Mouse (Mus musculus): ENCODE measurements around the gene Gm17542.

The Gm17542 gene

DNA sequence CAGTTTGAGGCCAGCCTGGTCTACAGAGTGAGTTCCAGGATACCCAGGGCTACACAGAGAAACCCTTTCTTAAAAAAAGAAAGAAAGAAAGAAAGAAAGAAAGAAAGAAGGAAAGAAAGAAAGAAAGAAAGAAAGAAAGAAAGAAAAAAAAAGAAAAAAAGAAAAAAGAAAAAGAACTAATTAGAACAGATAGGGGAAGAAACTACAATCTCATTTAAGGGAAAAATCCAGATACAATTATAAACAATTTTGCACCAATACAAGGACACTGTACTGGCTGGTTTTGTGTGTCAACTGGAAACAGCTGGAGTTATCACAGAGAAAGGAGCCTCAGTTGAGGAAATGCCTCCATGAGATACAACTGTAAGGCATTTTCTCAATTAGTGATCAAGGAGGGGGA, at the start of gene Gm17542:
Gene Gm17542 (minus strand): TSS at position 101 of the 400 bp plus-strand sequence.

DNA sequence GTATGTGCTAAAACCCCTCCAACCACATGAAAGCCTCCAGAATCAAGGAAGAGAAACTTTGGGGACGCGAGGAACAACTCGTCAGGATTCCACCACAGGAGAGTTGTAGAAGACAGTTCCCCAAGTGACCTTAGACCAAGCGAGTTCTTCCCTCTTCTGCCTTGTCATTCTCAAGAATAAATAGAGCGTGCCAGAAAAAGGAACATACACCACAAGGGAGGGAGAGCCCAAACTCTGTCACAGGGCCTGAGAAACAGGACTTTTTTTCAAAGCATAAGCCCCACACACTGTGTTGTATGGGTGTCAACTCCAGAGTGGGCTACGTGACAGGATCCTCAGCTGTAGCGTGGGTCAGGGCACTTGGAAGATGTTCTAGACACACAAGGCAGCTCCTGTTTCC, 20.1 kb upstream of the Gm17542 start:
- WGBS: 93% methylated on average over 7 of the region's 7 CpGs

DNA sequence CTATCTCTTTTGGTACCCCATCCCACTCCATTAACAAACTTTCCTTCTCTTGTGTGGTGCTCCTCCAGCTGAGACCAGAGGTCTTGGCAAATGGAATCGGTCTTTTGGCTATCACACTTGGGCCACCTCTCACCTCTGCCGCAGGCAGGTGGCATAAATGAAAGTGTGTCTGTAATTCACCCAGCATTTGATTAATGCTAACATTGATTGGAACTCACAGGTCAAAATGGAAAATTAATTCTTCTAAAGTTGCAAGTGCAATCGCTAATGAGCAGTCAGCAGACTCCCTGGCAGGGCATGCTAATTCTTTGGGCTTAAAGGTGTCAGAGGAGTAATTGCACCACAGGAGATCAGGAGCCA, 3.2 kb downstream of the Gm17542 start:
- 65% methylated on average over 3 of the region's 3 CpGs for WGBS

DNA sequence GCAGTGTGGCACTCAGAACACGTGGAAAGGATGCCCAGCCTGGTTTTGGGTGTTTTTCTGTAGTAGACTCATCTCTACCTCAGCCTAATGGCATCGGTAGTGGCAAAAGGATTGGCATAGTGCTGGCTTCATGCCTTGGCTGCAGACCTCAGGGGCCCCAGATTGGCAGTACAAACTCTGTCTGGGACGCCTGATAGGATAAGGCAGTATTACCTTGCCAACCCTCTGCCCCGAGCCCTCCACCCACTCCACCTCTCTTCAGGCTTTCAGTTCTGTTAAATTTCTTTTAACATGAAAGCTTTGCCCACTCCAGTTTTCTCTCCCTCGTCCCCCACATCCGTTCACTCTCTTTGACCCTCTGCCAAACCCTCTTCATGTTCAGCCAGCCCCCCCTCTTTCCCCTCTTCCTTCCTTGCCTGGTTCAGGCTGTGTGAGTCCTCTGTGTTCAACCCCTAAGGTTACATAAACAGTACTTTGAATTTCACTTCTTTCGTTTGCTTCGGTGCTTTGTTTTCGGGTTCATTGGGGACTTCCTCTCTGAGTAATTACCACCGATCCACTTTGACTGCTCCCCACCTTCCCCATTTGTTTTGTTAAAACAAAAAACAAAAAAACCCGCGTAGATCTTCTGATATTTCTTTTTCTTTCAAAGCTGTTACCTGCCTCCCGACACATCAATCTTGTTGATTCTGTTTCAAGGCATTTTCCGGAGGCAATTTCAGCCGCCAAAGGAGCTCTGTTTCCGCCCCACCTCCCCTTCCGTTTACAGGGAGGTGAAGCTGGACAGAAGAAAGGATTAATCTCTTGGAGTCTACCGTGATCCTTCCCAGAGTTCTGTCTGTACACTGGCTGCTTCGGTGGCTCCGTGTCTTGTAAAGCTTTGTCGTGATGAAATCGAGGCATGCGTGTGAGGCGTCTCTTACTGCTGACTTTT, 3.9 kb downstream of the Gm17542 start:
- WGBS: 24% methylated on average over 24 of the region's 24 CpGs

DNA sequence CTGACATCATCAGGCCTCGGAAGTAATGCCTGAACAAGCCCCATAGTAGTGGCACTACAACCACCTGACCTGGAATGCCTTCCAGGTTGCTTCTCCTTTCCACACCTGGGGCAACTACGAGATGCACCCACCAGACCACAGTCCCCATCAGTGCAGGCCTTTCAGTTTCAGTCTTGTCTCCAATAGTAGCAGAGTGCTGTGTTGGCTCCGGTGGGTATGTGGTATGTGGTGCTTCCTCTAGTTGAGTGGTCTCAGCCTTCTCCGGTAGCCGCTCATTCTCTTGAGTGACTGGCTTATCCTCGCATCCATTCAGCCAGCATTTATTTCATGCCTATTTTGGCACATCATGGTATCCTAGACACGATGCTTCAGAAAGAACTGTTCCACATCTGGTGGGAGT, 4.8 kb downstream of the Gm17542 start:
- WGBS: 82% methylated on average over 7 of the region's 7 CpGs

DNA sequence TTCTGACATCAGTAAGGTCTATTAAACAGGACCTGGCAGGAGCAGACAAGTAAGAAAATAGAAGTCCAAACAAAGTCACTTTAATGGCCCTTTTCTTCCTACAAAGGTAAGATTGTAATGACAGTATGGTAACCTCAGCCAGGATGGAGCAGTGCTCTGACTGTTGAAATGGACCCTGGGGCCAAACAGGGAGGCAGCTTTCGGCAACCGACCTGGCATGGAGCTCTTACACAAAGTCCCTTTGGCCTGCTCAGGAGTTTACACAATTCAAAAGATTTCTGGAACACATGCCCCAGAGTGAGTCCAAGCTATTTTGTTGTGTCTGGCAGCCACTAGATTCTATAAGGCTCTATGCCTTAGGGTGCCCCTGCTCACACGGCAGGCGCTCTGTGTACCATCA, 9.0 kb downstream of the Gm17542 start:
- WGBS: 87% methylated on average over 4 of the region's 4 CpGs

DNA sequence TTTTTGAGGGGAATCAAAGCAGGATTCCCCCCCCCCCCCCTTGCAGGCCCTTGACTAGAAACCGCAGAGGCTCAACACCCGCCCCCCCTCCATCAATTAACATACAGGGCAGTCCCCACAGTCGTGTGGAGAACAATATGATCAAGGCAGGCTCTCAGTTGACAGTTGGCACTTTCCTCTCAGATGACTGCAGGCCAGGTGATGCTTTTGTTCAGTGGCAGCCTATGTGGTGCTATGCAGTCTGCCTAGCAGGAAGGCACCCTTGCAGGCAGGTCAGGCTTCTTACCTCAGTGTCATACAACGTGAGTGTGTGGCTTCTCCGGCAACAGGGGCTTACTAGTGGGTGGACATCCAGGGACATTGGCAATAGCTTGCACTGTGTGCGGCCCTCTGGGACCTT, 17.4 kb downstream of the Gm17542 start:
- 57% methylated on average over 6 of the region's 6 CpGs for WGBS

DNA sequence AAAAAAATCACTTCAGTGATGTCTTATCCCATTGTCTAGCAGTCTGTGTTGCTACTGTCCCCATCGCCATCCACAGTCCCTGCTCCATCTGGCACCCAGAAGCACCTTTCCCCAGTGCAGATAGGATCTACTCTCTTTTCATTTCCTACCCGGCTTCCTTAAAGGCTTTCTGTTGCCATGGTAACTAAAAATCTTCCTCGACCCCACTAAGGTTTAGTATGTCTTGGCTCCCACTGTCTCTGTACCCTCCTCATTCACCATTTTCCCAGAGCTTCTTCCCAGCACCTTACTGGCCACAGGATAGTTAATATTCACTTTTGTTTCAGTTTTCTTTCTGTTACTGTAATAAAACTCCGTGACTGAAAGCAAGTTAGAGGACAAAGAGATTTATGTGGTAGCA, 17.9 kb downstream of the Gm17542 start:
- 16% methylated on average over 4 of the region's 4 CpGs for WGBS

DNA sequence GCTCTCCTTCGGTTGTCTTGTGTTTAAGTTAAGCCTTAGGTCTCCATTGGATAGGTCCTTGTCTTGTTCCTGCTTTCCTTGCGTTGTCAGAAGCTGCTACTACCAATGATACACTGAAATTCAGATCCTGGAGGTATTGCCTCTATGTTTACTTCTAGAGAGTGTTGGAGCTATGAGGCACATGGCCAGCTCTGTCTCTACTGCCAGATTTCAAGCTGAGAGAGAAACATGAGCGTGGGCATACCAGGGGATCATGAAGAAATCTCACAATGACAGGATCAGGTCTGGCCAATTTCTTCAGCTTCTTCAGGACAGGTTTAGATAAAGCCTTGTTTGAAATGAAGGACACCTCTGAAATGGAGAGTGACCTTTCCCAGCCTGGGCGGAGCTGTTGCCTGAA, 19.1 kb downstream of the Gm17542 start:
- WGBS: 61% methylated on average over 4 of the region's 4 CpGs

DNA sequence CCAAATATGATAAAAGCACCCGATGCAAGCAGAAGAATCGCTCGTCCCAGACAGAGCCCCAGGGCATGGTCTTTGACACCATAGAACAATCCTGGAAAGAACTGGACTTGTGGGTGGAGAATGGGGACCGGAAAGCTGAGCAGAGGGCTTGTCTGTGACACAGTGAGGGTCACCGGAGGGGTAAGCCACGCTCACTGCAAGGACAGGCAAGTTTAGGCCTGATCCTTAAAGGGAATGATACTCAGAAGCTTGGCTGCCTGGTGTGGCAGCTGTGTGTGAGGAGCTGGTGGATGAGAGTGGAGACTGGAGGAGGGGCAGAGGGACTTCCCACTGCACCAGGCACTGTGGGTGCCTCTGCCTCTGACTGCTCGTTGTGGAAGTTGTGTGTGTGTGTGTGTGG, 27.0 kb downstream of the Gm17542 start:
- 89% methylated on average over 6 of the region's 7 CpGs for WGBS

DNA sequence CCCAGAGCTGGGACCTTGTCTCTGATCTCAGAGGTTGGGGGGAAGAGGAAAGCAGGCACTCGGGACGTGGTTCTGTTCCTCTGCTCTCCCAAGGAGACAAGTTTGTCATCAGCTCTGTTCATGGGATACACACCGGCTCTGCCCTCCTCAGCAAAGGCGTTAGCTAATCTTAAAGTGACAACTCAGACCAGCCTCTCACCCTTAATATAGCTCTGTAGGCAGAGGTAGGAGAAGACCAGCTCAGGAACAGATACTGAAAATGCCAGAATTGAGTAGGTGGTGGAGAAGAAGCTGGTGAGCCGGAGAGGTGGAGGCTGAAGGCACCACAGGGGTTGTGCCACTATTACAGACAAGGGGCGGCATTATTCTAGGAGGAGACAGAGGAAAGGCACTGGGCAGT, 38.7 kb downstream of the Gm17542 start:
- 64% methylated on average over 6 of the region's 6 CpGs for WGBS

DNA sequence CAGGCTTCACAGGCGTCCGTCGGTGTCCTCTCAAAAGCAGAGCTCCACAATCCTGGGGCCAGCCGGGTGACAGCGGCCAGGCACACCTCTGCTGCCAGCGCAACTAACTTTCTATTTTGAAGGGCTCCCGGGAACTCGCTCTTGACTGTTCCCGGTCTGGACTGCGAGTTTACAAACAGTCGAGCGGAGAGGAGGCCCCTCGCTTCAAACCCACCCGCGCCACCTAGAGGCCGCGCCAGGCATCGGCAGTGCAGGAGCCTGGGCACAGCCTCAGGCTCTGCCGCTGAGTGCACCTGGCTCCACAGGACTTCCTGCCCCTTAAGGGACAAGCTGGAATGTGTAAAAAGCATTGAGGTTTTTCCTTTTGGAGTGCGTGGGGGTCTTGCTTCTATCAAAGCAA, 42.5 kb downstream of the Gm17542 start, which contains the start of gene Edar:
Gene Edar (minus strand): TSS at position 122 of the 400 bp plus-strand sequence.
- 9% methylated on average over 20 of the region's 20 CpGs for WGBS

DNA sequence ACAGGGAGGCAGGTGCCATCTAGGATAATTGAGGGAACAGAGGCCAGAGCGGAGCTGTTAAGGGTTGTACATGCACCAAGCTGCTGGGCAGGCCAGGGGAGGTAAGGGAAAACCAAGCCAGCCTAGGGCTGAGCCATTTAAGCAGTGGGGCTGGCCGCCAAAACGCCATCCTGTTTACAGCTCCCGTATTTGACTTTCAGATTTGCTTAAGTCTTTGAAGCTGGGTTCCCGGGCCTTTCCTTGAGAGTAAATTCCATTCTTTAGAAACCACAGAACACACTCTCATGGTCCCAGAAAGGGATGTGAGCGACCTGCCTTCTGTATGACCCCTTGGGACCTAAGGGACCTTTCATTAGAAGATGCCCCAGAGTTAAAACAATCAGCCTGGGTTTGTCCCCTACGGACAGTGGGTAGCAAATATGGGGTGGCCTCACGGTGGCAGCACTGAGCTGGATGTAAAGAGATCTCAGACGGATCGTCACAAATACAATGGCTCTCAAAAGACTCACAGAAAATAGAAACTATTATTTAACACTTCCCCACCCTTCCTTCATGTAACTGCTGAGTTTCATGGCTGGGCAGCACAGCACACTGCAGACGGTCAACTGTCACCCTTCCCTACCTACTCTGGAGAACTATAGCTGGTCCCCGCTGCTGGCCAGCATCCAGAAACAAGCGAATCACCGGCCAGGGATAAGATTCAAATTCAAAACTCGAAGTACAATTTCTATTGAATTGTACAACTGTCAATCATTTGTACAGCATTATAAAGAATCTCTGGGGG, 44.5 kb downstream of the Gm17542 start:
- WGBS: 18% methylated on average over 15 of the region's 15 CpGs

DNA sequence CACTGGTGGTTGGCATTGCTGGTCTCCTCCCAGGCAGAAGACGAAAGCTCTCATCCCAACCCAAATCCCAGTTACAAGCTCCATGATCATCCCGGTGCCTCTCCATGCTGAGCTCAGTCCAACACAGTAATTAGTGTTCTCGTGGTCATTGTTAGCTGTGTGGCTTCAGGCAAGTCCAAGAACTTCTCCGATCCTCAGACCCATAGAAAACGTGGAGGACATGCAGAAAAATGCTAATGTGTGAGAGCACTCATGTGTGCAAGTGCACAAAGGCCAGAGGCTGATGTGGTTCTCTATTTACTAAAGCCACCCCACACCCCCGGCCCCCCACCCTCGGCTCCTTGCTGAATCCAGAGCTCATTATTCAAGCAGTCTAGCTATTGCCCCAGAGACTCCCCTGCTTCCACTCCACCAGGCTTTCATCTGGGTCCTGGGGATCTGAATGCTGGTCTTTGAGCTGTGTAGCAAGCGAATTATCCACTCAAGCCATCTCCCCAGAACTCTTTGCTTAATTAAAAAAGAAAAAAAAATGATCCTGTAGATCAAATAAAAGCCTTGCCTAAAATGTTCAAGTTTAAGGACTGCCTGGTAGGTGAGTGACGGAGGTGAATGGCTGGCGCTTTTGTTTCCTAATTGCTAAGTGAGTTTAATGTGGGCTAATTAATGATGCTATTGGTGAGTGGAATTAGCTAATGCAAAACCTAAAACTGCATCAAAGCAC, 45.3 kb downstream of the Gm17542 start:
- WGBS: 59% methylated on average over 10 of the region's 10 CpGs

DNA sequence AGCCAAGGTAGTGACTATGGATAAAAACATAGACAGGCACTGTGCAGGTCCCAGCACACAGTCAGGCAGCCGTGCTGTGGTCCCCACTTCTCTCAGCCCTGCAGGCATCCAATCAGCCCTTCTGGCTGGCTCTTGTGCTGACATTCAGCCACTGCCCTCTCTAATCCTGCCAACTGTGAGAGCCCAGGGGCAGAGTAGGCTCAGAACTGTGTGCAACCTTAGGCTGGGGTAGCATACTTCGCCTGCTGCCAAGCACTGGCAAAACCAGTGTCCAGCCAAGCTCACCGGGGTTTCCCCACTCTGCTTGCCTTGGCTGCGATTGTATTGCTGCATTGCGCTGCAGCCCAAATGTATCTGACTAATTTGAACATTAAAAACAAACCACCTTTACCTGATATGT, 54.1 kb downstream of the Gm17542 start:
- WGBS: 68% methylated on average over 5 of the region's 5 CpGs

All from cerebral cortex, adult 2 months (tissue).